In genomic region chr7:119794251-119794638, GRCm38 (mm10) we compare ENCODE assay signal across 8 mouse cellular contexts. TPM values are rescaled to one million over a fixed set of nuclear protein-coding genes. Genes with fewer than 3 reads are reported as not detected.
DNase-seq lines count a peak whose midpoint lies in the region; ATAC-seq and TF ChIP-seq lines count a peak whose summit lies in the region.

No protein-coding gene starts in this region.

- CTCF ChIA-PET in Patski (lab: Charles Lee): no interaction called here

- H3K27me3 ChIP-seq in heart, embryonic 15.5 days: no peaks in the 10 kb centered on the region
- H3K27me3 ChIP-seq in Patski: no peaks in the 10 kb centered on the region

- peak; percentile 70 for ATAC-seq in heart, embryonic 15.5 days (replicated peaks; ENCODE audit: insufficient number of reproducible peaks, insufficient read depth, low FRiP score, low read depth)
- peak; percentile 78 for ATAC-seq in Patski
- ATAC-seq in hematopoietic stem cell, adult 5-6 weeks (replicated peaks in 1 of 2; ENCODE audit: insufficient read depth in 1 of 2, low FRiP score in 2 of 2, low TSS enrichment in 1 of 2, low read depth in 1 of 2, poor library complexity in 2 of 2, severe bottlenecking in 2 of 2): peak; percentile 56 to 70; a peak in 3 of 4 replicates
- no peak for ATAC-seq in activated CD4-positive, CD25-positive, alpha-beta regulatory T cell, adult 4 months

- DNase-seq in heart, postnatal 10 days: no peak
- no peak for DNase-seq in Patski (ENCODE audit: low read depth, low spot score)
- no peak for DNase-seq in right cerebral cortex, postnatal 10 days (ENCODE audit: low spot score in 2 of 2)
- no peak for DNase-seq in right cerebral cortex, postnatal 25 days

- no peak for TF ChIP-seq CTCF in Patski (IDR thresholded peaks at IDR 0.05)

- H3K79me2 ChIP-seq in macrophage (ENCODE audit: inconsistent target): peaks cover 12% of the 10 kb centered on the region; the same call in 1 of the 2 replicates

- peak overlapping the region; percentile 81 for H3K27ac ChIP-seq in heart, embryonic 15.5 days
- H3K27ac ChIP-seq in macrophage: peak overlapping the region; percentile 43

- H3K9me3 ChIP-seq in heart, embryonic 15.5 days (replicated peaks): no peaks in the 10 kb centered on the region

- POLR2A ChIA-PET in Patski (lab: Charles Lee): no interaction called here

- peak overlapping the region; percentile 76 for H3K4me2 ChIP-seq in heart, embryonic 15.5 days

- H3K36me3 ChIP-seq in heart, embryonic 15.5 days: peaks cover 18% of the 10 kb centered on the region; the same call in 1 of the 2 replicates
- H3K36me3 ChIP-seq in macrophage (ENCODE audit: inconsistent target): no peaks in the 10 kb centered on the region

- H3K9ac ChIP-seq in heart, embryonic 15.5 days: peak overlapping the region; percentile 76

- H3K4me3 ChIP-seq in heart, embryonic 15.5 days: peak overlapping the region; percentile 76
- H3K4me3 ChIP-seq in macrophage (ENCODE audit: inconsistent target): peak overlapping the region; percentile 86

- H3K4me1 ChIP-seq in heart, embryonic 15.5 days (replicated peaks): peaks cover 5% of the 10 kb centered on the region; the same call in 1 of the 2 replicates

- under 1% methylated on average over 21 of the region's 21 CpGs for WGBS in heart, embryonic 15.5 days
- WGBS in macrophage (ENCODE audit: missing documents): under 1% methylated on average over 18 of the region's 21 CpGs

- intact Hi-C loops in heart, postnatal 10 days (cut with DNase I): loop anchor here (5.0 kb wide), 2 partner anchors 72 to 98 kb away; partner anchors contain the start of gene Thumpd1

- in situ Hi-C loops in Patski (cut with MboI; ENCODE audit: low pct_unique_long_range_greater_than_20kb): no loop called here

RNA-seq across cellular contexts. Expression of gene Eri2, which starts 0.4 kb away (rescaled TPM):
- polyA plus RNA-seq in heart, embryonic 15.5 days (2015; fragmentation: Nextera tagmentation; extraction: Ambion mirVana): 12.0 TPM in 2 replicates
- 1 to 10 TPM; 3.8 to 4.8 TPM for total RNA-seq in heart, postnatal 10 days (2021)
- polyA plus RNA-seq in Patski (2021) (8.9 TPM), macrophage (2018) (3.4 to 5.9 TPM (median 3.4 TPM) in 3 replicates)
- total RNA-seq in hematopoietic stem cell, adult 5-6 weeks (2017): 14.0 and 14.8 TPM in 2 replicates
- total RNA-seq in macrophage (2018; cell fraction: chromatin; rRNA removed): 10 to 100 TPM in 14 of 26 experiments, 1 to 10 TPM in 12; 1.8 to 29.2 (median 10.3) TPM
- 1 to 10 TPM in 25 of 26 experiments, under 1 TPM in 1; 0.91 to 5.0 (median 3.8) TPM for total RNA-seq in macrophage (2018; cell fraction: cytosol; rRNA removed)
- total RNA-seq in macrophage (2018; cell fraction: nucleus; rRNA removed): 10 to 100 TPM in 5 of 26 experiments, 1 to 10 TPM in 21; 1.1 to 14.6 (median 4.3) TPM
- polyA plus RNA-seq in activated CD4-positive, CD25-positive, alpha-beta regulatory T cell, adult 4 months (2017; shearing (Covaris generic)): 10 to 100 TPM in 1 of 2 experiments, 1 to 10 TPM in 1; 9.2 to 12.0 TPM

RNA-seq across cellular contexts. Expression of gene Rexo5, which starts 0.4 kb away (rescaled TPM):
- 11.2 and 21.6 TPM in 2 replicates for polyA plus RNA-seq in heart, embryonic 15.5 days (2015; fragmentation: Nextera tagmentation; extraction: Ambion mirVana)
- 1 to 10 TPM; 3.5 to 6.0 TPM for total RNA-seq in heart, postnatal 10 days (2021)
- polyA plus RNA-seq in Patski (2021) (11.0 TPM), macrophage (2018) (4.2 to 6.7 TPM (median 6.3 TPM) in 3 replicates)
- 30.9 and 35.1 TPM in 2 replicates for total RNA-seq in hematopoietic stem cell, adult 5-6 weeks (2017)
- 100 to 1,000 TPM in 3 of 26 experiments, 10 to 100 TPM in 23; 28.7 to 117 (median 72.4) TPM for total RNA-seq in macrophage (2018; cell fraction: chromatin; rRNA removed)
- total RNA-seq in macrophage (2018; cell fraction: cytosol; rRNA removed): 1 to 10 TPM; 2.2 to 7.9 (median 3.6) TPM
- total RNA-seq in macrophage (2018; cell fraction: nucleus; rRNA removed): 10 to 100 TPM; 12.7 to 63.6 (median 36.0) TPM
- polyA plus RNA-seq in activated CD4-positive, CD25-positive, alpha-beta regulatory T cell, adult 4 months (2017; shearing (Covaris generic)): 10 to 100 TPM; 33.8 to 56.3 TPM

RNA-seq across cellular contexts. Expression of gene Acsm3, which starts 33.5 kb away (rescaled TPM):
- polyA plus RNA-seq in heart, embryonic 15.5 days (2015; fragmentation: Nextera tagmentation; extraction: Ambion mirVana): 0.13 and 0.34 TPM in 2 replicates
- under 1 TPM; 0.62 to 0.67 TPM for total RNA-seq in heart, postnatal 10 days (2021)
- 0.42 TPM for polyA plus RNA-seq in Patski (2021)
- not detected in 2 replicates for total RNA-seq in hematopoietic stem cell, adult 5-6 weeks (2017)
- total RNA-seq in macrophage (2018; cell fraction: chromatin; rRNA removed): not detected
- total RNA-seq in macrophage (2018; cell fraction: cytosol; rRNA removed): not detected
- not detected for total RNA-seq in macrophage (2018; cell fraction: nucleus; rRNA removed)
- not detected in 3 replicates for polyA plus RNA-seq in macrophage (2018)
- not detected for polyA plus RNA-seq in activated CD4-positive, CD25-positive, alpha-beta regulatory T cell, adult 4 months (2017; shearing (Covaris generic))
